Mouse (Mus musculus) midbrain, embryonic 13.5 days (tissue): Measurements from ENCODE around the gene Prr14. TPM values are rescaled to one million over a fixed set of nuclear protein-coding genes. Genes with fewer than 3 reads are reported as not detected.

ENCODE experiments used
- ATAC-seq: fragments of 200-750 bp; cut with Nextera tagmentation; 2 replicates; pipeline ENCODE4 v1.8.0; 2017; ENCODE audit warnings: mild to moderate bottlenecking, moderate TSS enrichment, moderate library complexity
- H3K27ac ChIP-seq: fragments of 300-500 bp; sonication (generic); 2 replicates; pipeline ENCODE4 v1.5.1; 2015; ENCODE audit warnings: inconsistent platforms, mild to moderate bottlenecking, moderate library complexity
- H3K27me3 ChIP-seq: fragments of 300-500 bp; sonication (generic); 2 replicates; pipeline ENCODE4 v1.6.1; 2015; ENCODE audit warnings: mild to moderate bottlenecking, inconsistent platforms
- H3K36me3 ChIP-seq: fragments of 300-500 bp; sonication (generic); 2 replicates; pipeline ENCODE4 v1.6.1; 2015; ENCODE audit warnings: mild to moderate bottlenecking, inconsistent platforms
- H3K4me1 ChIP-seq: fragments of 300-500 bp; sonication (generic); replicated peaks from 2 replicates; pipeline ENCODE4 v1.6.1; 2015; ENCODE audit warnings: inconsistent platforms
- H3K4me2 ChIP-seq: fragments of 300-500 bp; sonication (generic); replicated peaks from 2 replicates; pipeline ENCODE4 v1.6.1; 2015; ENCODE audit warnings: moderate library complexity, mild to moderate bottlenecking, inconsistent platforms
- H3K4me3 ChIP-seq: fragments of 300-500 bp; sonication (generic); replicated peaks from 2 replicates; pipeline ENCODE4 v1.5.1; 2015; ENCODE audit warnings: mild to moderate bottlenecking, inconsistent platforms
- H3K9ac ChIP-seq: fragments of 300-500 bp; sonication (generic); replicated peaks from 2 replicates; pipeline ENCODE4 v1.6.1; 2015; ENCODE audit warnings: mild to moderate bottlenecking, inconsistent platforms
- H3K9me3 ChIP-seq: fragments of 300-500 bp; sonication (generic); 2 replicates; pipeline ENCODE4 v1.6.1; 2016; ENCODE audit warnings: mild to moderate bottlenecking, inconsistent platforms
- WGBS: fragments of 180-500 bp; shearing (Covaris S2); methylation state at CpG from one replicate; pipeline ENCODE4 v1.1.7; 2015; 5-methylcytosine and 5-hydroxymethylcytosine counted together
- microRNA-seq: library from miRNA; unstranded; fragments of <30 nt; microRNA quantifications from one replicate; pipeline ENCODE4, GENCODE M21; 2016
- polyA plus RNA-seq: library from polyadenylated mRNA; unstranded; fragments of >200 nt; fragmentation: Nextera tagmentation; extraction: Ambion mirVana; gene quantifications from 2 replicates; pipeline ENCODE4 v1.2.1, GENCODE M21; 2015

Gene Prr14
- polyA plus RNA-seq, 1 experiment from 2014 or later: 52.3 TPM

DNA sequence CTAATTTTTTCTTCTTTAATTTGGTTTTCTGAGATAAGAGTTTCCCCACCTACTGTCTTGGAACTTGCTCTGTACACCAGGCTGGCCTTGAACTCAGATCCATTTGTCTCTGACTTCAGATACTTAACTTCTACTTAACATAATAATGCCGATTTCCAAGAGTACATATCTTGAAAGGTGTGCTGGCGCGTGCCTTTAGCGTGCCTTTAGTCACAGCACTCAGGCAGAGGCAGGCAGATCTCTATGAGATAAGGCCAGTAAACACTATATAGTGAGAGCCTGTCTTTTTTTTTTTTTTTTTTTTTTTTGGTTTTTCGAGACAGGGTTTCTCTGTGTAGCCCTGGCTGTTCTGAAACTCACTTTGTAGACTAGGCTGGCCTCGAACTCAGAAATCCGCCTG lies 56.9 kb downstream of the Prr14 start:
- H3K9ac ChIP-seq: no peak overlapping the region
- ATAC-seq: no peak
- peaks cover 25% of the 10 kb centered on the region for H3K4me1 ChIP-seq
- H3K36me3 ChIP-seq: peaks cover 66% of the 10 kb centered on the region
- 94% methylated on average over 7 of the region's 7 CpGs for WGBS
- H3K27ac ChIP-seq: no peak overlapping the region
- H3K4me3 ChIP-seq: no peak overlapping the region
- no peaks in the 10 kb centered on the region for H3K27me3 ChIP-seq
- H3K9me3 ChIP-seq: no peaks in the 10 kb centered on the region
- no peak overlapping the region for H3K4me2 ChIP-seq

DNA sequence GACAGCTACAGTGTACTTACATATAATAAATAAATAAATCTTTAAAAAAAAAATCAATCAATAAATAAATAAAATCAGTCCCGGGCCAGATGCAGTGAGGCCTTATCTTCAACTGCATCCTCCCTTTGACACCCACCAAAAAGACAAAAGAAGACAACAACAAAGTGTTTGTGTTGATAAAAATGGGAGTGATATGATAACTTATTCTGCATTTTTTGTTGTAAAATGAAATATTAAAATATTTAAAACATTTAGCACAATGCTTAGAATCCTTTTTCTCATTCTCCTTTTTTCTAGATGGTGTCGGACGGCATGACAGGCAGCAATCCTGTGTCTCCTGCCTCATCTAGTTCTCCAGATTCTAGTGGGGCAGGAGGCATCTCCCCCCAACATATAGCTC lies 59.9 kb downstream of the Prr14 start, which contains the start of gene Gm42715:
Gm42715 (plus strand) TSS at position 301 of the 400 bp plus-strand sequence.
- H3K9me3 ChIP-seq: no peaks in the 10 kb centered on the region
- no peak within 1 kb of the TSS for H3K4me3 ChIP-seq
- H3K27me3 ChIP-seq: no peaks in the 10 kb centered on the region
- H3K4me2 ChIP-seq: no peak within 1 kb of the TSS
- peaks cover 89% of the 10 kb centered on the region for H3K36me3 ChIP-seq
- WGBS: 95% methylated on average over 3 of the region's 3 CpGs
- no peak within 1 kb of the TSS for H3K9ac ChIP-seq
- H3K27ac ChIP-seq: no peak within 1 kb of the TSS
- no peak for ATAC-seq
- peaks cover 6% of the 10 kb centered on the region for H3K4me1 ChIP-seq

Small RNAs within 50 kb of the gene (microRNA-seq; reads per million reads assigned to microRNA genes)
- not detected for gene Gm47278
- gene Mir7060: 0.82 reads per million

Other genes with a start within 250 kb of the Prr14 start
- 69.3 and 75.4 TPM in 2 replicates for gene Zfp553, start 226.6 kb upstream of the Prr14 start, polyA plus RNA-seq
- 27.1 and 28.3 TPM in 2 replicates for gene Sept1, start 226.5 kb upstream of the Prr14 start, polyA plus RNA-seq
- gene Zfp771, start 215.3 kb upstream of the Prr14 start, polyA plus RNA-seq: 50.5 and 59.7 TPM in 2 replicates
- gene Dctpp1, start 198.9 kb upstream of the Prr14 start, polyA plus RNA-seq: 142 and 143 TPM in 2 replicates
- gene Sephs2, start 185.6 kb upstream of the Prr14 start, polyA plus RNA-seq: 52.4 and 54.0 TPM in 2 replicates
- gene Itgal, start 163.4 kb upstream of the Prr14 start, polyA plus RNA-seq: 0.30 TPM in 2 replicates
- gene Zfp768, start 114.0 kb upstream of the Prr14 start, polyA plus RNA-seq: 15.6 and 20.1 TPM in 2 replicates
- 8.4 and 9.3 TPM in 2 replicates for gene Zfp747, start 83.6 kb upstream of the Prr14 start, polyA plus RNA-seq
- gene 9130019O22Rik, start 72.4 kb upstream of the Prr14 start, polyA plus RNA-seq: 5.7 and 6.2 TPM in 2 replicates
- gene E430018J23Rik, start 66.0 kb upstream of the Prr14 start, polyA plus RNA-seq: 5.9 and 8.4 TPM in 2 replicates
- 5.1 and 5.2 TPM in 2 replicates for gene Zfp764, start 52.8 kb upstream of the Prr14 start, polyA plus RNA-seq
- 34.8 and 35.6 TPM in 2 replicates for gene Zfp688, start 37.5 kb upstream of the Prr14 start, polyA plus RNA-seq
- 16.1 and 16.3 TPM in 2 replicates for gene Zfp689, start 10.5 kb upstream of the Prr14 start, polyA plus RNA-seq
- gene Fbrs, start 19.6 kb downstream of the Prr14 start, polyA plus RNA-seq: 11.7 and 14.9 TPM in 2 replicates
- gene Srcap, start 52.4 kb downstream of the Prr14 start, polyA plus RNA-seq: 50.3 and 68.8 TPM in 2 replicates
- 20.6 and 21.0 TPM in 2 replicates for gene Gm42715, start 60.0 kb downstream of the Prr14 start, polyA plus RNA-seq
- 6.3 and 8.3 TPM in 2 replicates for gene Tmem265, start 101.8 kb downstream of the Prr14 start, polyA plus RNA-seq
- gene Phkg2, start 113.7 kb downstream of the Prr14 start, polyA plus RNA-seq: 59.4 and 63.2 TPM in 2 replicates
- gene Ccdc189, start 129.0 kb downstream of the Prr14 start, polyA plus RNA-seq: 13.0 and 14.5 TPM in 2 replicates
- gene Rnf40, start 129.2 kb downstream of the Prr14 start, polyA plus RNA-seq: 53.3 and 54.4 TPM in 2 replicates
- 30.8 and 32.5 TPM in 2 replicates for gene Zfp629, start 156.2 kb downstream of the Prr14 start, polyA plus RNA-seq
- 39.2 and 52.2 TPM in 2 replicates for gene Bcl7c, start 249.3 kb downstream of the Prr14 start, polyA plus RNA-seq